Mouse (Mus musculus) spleen, adult 2 months (tissue): ENCODE measurements around the gene Siglec1. TPM values are rescaled to one million over a fixed set of nuclear protein-coding genes. Genes with fewer than 3 reads are reported as not detected.

Experiments used
- DNase-seq, 2 experiments: peaks; one replicate each; pipeline versions ENCODE4 v3.0.0 to v3.0.0-alpha.2; 2012 to 2021; ENCODE audit warnings: low spot score in 2 of 2, low read depth in 1 of 2
- H3K27ac ChIP-seq: fragments of 200-500 bp; 2 replicates; pipeline ENCODE4 v1.5.1; 2012; ENCODE audit warnings: low read length, inconsistent platforms; ENCODE audit not compliant: insufficient read depth
- H3K27me3 ChIP-seq: fragments of 200-500 bp; 2 replicates; pipeline ENCODE4 v1.6.1; 2012; ENCODE audit warnings: mild to moderate bottlenecking, moderate library complexity, low read length, inconsistent platforms; ENCODE audit not compliant: control insufficient read depth, insufficient read depth
- H3K36me3 ChIP-seq: fragments of 200-500 bp; 2 replicates; pipeline ENCODE4 v1.6.1; 2012; ENCODE audit warnings: mild to moderate bottlenecking, low read length, inconsistent platforms; ENCODE audit not compliant: control insufficient read depth, insufficient read depth
- H3K4me1 ChIP-seq: fragments of 200-500 bp; 2 replicates; pipeline ENCODE4 v1.6.1; 2011; ENCODE audit warnings: inconsistent platforms; ENCODE audit not compliant: control insufficient read depth, insufficient read depth, insufficient read length
- H3K4me3 ChIP-seq: fragments of 200-500 bp; 2 replicates; pipeline ENCODE4 v1.5.1; 2011; ENCODE audit warnings: mild to moderate bottlenecking, inconsistent platforms; ENCODE audit not compliant: insufficient read depth, insufficient read length; ENCODE audit errors: extremely low read depth
- CTCF ChIP-seq: fragments of 200-500 bp; IDR thresholded peaks from 2 replicates; pipeline ENCODE4 v1.5.1; 2011; ENCODE audit warnings: mild to moderate bottlenecking, inconsistent platforms; ENCODE audit not compliant: insufficient read depth, insufficient read length, insufficient replicate concordance; ENCODE audit errors: extremely low read depth
- POLR2A ChIP-seq: fragments of 200-500 bp; IDR thresholded peaks from 2 replicates; pipeline ENCODE4 v1.6.1; 2011; ENCODE audit warnings: low read depth, low read length, inconsistent platforms
- WGBS: fragments of 180-500 bp; shearing (Covaris S2); methylation state at CpG from one replicate; pipeline ENCODE4 v1.1.7; 2018; 5-methylcytosine and 5-hydroxymethylcytosine counted together
- polyA plus RNA-seq: library from polyadenylated mRNA; depleted of rRNA; stranded (reverse); fragments of >200 nt; gene quantifications from 2 replicates; pipeline ENCODE4 v1.2.3, GENCODE M21; 2012

Gene Siglec1
- polyA plus RNA-seq, 1 experiment = 42.3 TPM

DNA sequence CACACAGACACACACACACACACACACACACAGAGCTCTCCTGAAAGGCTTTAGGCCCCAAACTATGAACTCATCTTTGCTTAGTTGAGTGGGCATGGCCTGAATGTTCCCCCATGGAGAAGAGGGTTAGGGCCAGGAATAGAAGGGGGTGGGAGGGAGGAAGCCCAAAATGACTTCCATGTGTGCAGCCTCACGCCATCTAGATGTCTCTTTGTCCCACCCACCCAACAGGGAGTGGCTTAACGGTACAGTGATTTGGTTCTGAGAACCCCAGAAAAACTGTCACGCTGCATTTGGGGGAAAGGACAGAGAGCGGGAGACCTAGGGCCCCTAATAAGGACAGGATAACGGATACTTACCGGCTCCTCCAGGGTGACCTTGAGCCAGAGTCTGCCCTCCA, 25.8 kb downstream of the Siglec1 start:
- 61% methylated on average over 6 of the region's 6 CpGs for WGBS
- Histone ChIP-seq H3K4me3 (no peak overlapping the region), H3K27me3 (0 out of 2 replicates have a peak, but pooled peaks cover 2% of the 10 kb centered on the region), H3K4me1 (no peaks in the 10 kb centered on the region), H3K27ac (no peak overlapping the region), H3K36me3 (no peaks in the 10 kb centered on the region)
- TF ChIP-seq CTCF = no peak
- no peak for TF ChIP-seq POLR2A
- DNase-seq = no peak

DNA sequence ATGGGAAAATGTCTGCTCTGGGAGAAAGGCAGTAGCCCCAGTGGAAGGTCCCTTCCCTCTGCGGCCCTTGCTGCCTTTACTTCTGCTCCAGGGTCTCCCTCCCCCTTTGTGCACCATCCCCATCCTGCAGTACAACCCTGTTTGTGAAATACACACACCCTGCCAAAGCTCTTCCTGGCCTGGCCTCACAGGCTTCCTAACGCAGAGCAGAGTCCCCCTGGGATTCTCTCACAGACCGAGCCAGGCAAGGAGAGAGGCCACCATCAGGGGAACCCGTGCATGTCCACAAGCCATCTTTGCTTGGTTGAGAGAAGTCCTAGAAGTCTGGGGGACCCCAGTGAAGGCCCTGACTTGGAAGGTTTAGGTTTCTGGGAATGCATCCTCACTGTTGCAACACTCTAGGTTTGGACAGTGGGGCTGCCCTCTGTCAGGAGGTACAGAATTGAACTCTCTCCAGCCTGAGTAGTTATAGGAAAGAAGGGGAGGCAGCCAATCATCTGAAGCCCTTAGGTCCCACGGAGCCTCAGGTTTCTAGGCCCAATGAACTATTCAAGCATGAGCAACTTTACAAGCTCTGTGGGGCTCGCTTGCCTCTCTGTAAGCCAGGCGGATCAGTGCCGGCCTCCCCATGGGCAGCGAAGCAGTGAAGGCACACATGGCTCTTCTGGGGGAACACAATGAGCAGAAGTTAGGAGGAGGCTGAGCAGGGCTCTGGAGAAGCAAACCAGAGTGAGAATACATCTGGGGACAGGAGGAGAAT, 26.6 kb downstream of the Siglec1 start:
- H3K27me3 ChIP-seq = 0 out of 2 replicates have a peak, but pooled peaks cover 2% of the 10 kb centered on the region
- TF ChIP-seq POLR2A = no peak
- TF ChIP-seq CTCF = no peak
- no peaks in the 10 kb centered on the region for H3K36me3 ChIP-seq
- no peaks in the 10 kb centered on the region for H3K4me1 ChIP-seq
- no peak for DNase-seq
- H3K4me3 ChIP-seq = no peak overlapping the region
- 50% methylated on average over 9 of the region's 9 CpGs for WGBS
- no peak overlapping the region for H3K27ac ChIP-seq

- Histone ChIP-seq H3K4me3 (no peak overlapping the region), H3K27me3 (peaks cover 5% of the 10 kb centered on the region; the same call in 1 of the 2 replicates), H3K4me1 (no peaks in the 10 kb centered on the region), H3K27ac (no peak overlapping the region), H3K36me3 (no peaks in the 10 kb centered on the region)
- WGBS = 63% methylated on average over 1 of the region's 1 CpGs
- DNase-seq = no peak
- TF ChIP-seq CTCF = no peak
- no peak for TF ChIP-seq POLR2A
Measured at GRCm38 (mm10) chr2:131059377-131059776, 27.2 kb downstream of the Siglec1 start.

DNA sequence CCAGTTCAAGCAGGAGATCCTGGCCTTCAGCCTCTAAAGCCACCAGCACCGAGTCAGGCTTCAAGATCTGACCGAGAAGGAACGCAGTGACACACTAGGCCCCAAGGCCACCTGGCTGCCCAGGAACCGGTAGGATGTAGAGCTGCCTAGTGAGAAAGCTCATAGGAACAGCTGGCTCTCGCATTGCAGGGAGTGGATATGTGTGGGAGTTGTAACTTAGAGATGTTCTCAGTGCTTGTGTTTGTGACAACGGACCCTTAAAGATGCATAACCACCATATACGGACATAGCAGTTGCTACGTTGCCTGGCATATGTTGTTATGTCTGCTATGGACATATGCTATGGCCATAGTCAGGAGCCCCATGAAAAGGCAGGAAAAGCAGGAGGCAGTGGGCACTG, 27.9 kb downstream of the Siglec1 start:
- Histone ChIP-seq H3K4me3 (no peak overlapping the region), H3K27me3 (peaks cover 7% of the 10 kb centered on the region; the same call in 1 of the 2 replicates), H3K36me3 (no peaks in the 10 kb centered on the region), H3K27ac (no peak overlapping the region), H3K4me1 (no peaks in the 10 kb centered on the region)
- 97% methylated on average over 8 of the region's 8 CpGs for WGBS
- no peak for DNase-seq
- TF ChIP-seq CTCF (no peak), POLR2A (no peak)

DNA sequence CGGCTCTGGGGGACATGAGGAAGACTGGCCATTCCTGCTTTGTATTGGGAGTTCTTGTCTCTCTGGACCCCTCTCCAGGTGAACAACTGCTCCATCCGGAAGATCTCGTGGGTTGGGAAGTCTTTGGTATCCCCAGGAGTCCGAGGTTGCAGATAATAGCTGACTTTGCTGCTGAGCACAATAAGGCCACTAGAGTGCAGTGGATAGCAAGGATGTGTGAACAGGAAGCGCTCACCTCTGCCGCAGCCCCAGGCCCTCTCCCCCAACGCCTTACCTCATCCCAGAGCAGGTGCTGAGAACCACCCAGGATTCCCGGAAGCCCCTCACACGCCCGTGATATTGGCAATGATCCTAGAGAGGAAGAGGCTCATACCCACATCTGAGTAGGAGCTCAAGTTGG, 30.4 kb downstream of the Siglec1 start:
- DNase-seq = no peak
- Histone ChIP-seq H3K36me3 (no peaks in the 10 kb centered on the region), H3K4me3 (no peak overlapping the region), H3K27ac (no peak overlapping the region), H3K4me1 (no peaks in the 10 kb centered on the region), H3K27me3 (peaks cover 8% of the 10 kb centered on the region; the same call in 1 of the 2 replicates)
- 4% methylated on average over 10 of the region's 10 CpGs for WGBS
- TF ChIP-seq POLR2A (no peak), CTCF (0 out of 2 replicates have a peak, but pooled peaks have one; percentile 4)

- H3K36me3 ChIP-seq = no peaks in the 10 kb centered on the region
- H3K27me3 ChIP-seq = peaks cover 8% of the 10 kb centered on the region; the same call in 1 of the 2 replicates
- WGBS = 10% methylated on average over 10 of the region's 10 CpGs
- H3K27ac ChIP-seq = no peak overlapping the region
- TF ChIP-seq CTCF (peak; percentile 51; the same call in 1 of the 2 replicates), POLR2A (no peak)
- no peak overlapping the region; the same call in 1 of the 2 replicates for H3K4me3 ChIP-seq
- peak; percentile 4 to 20 for DNase-seq
- H3K4me1 ChIP-seq = no peaks in the 10 kb centered on the region
Measured at GRCm38 (mm10) chr2:131055631-131056030, 30.9 kb downstream of the Siglec1 start.
